Mouse (Mus musculus): ENCODE results near the gene Epha7. TPM values are rescaled to one million over a fixed set of nuclear protein-coding genes. Genes with fewer than 3 reads are reported as not detected.

Gene Epha7
- total and polyA plus RNA-seq, 3 experiments: not detected

DNA sequence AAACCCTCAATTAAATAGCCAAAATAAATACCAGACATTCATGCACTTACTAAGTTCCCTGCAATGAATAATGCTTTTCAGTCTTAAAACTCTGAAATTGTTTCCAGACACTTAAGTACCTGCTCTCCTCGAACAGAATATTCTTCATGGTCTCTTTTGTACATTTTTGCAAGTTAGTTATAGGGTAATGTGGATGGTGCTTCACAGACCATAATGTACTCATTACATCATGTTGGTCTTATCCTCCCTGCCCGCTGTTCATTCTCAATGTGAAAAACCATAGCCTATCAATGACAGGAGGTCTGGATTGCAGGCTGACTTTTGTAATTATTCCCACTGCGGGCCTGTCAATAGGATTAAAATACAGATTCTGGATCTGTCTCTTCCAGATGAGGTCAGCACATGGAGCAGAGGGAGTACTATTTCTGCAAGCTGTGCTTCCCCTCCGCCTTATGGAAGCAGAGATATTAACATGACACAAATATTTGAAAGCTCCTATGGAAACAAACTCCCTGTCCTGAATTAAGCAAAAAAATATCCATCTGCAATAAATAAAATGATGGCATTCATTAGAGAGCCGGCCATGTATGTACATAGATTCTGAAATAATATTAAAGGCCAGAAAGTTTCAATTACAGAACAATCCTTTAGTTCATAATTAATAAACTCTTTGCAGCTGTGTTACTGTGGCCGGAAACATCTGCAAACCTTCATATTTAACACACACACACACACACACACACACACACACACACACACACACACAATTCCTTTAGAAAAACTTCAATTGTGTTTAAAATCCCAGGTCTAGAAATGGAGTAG, 50.1 kb downstream of the Epha7 start:
- Histone ChIP-seq H3K4me1 (ENCODE audit: control insufficient read depth in 1 of 2, insufficient read depth in 2 of 2, low read length in 2 of 2) (no peaks in the 10 kb centered on the region), H3K36me3 (ENCODE audit: control insufficient read depth in 1 of 2, insufficient read depth in 2 of 2, low read length in 2 of 2) (no peaks in the 10 kb centered on the region), H3K9me3 (replicated peaks; ENCODE audit: insufficient read depth, low read length) (no peaks in the 10 kb centered on the region), H3K79me2 (ENCODE audit: control insufficient read depth, insufficient read depth, low read length, poor library complexity) (no peaks in the 10 kb centered on the region), H3K9ac (ENCODE audit: control insufficient read depth, low read depth, low read length, poor library complexity, severe bottlenecking) (no peak overlapping the region), H3K4me3 (ENCODE audit: control insufficient read depth in 1 of 2, insufficient read depth in 1 of 2, low read depth in 2 of 2, low read length in 2 of 2) (no peak overlapping the region), H3K27me3 (ENCODE audit: control insufficient read depth in 1 of 2, insufficient read depth in 2 of 2, low read length in 2 of 2) (no peaks in the 10 kb centered on the region), H3K27ac (ENCODE audit: control insufficient read depth, low read depth, low read length) (no peak overlapping the region)
- DNase-seq (ENCODE audit: low read depth, low spot score): no peak
- no peak for TF ChIP-seq POLR2AphosphoS5 (IDR thresholded peaks at IDR 0.05; ENCODE audit: borderline replicate concordance, low read depth, low read length)
- TF ChIP-seq MYC (IDR thresholded peaks at IDR 0.05; ENCODE audit: low read depth, low read length): no peak
- TF ChIP-seq GATA1 (IDR thresholded peaks at IDR 0.05; ENCODE audit: low read depth, low read length): no peak
- TF ChIP-seq SIN3A (IDR thresholded peaks at IDR 0.05; ENCODE audit: low read length): no peak
- no peak for TF ChIP-seq JUND (IDR thresholded peaks at IDR 0.05; ENCODE audit: low read depth, low read length)
- TF ChIP-seq HCFC1 (IDR thresholded peaks at IDR 0.05; ENCODE audit: low read depth, low read length): no peak
- no peak for TF ChIP-seq TBP (IDR thresholded peaks at IDR 0.05; ENCODE audit: low read depth, low read length)
- TF ChIP-seq MYB (IDR thresholded peaks at IDR 0.05; ENCODE audit: low read depth, low read length): no peak
- no peak for TF ChIP-seq ZKSCAN1 (IDR thresholded peaks at IDR 0.05; ENCODE audit: low read depth, low read length)
- TF ChIP-seq MXI1 (IDR thresholded peaks at IDR 0.05; ENCODE audit: low read depth, low read length): no peak
- no peak for TF ChIP-seq TCF12 (IDR thresholded peaks at IDR 0.05; ENCODE audit: low read depth, low read length)
- no peak for TF ChIP-seq POLR2A (IDR thresholded peaks at IDR 0.05; ENCODE audit: control insufficient read depth in 1 of 2, insufficient read depth in 1 of 2, low read depth in 1 of 2, low read length in 2 of 2, poor library complexity in 1 of 2)
- no peak for TF ChIP-seq ZNF384 (IDR thresholded peaks at IDR 0.05; ENCODE audit: low read depth, low read length)
- TF ChIP-seq MAFK (IDR thresholded peaks at IDR 0.05; ENCODE audit: borderline replicate concordance, low read depth, low read length): no peak
- no peak for TF ChIP-seq E2F4 (IDR thresholded peaks at IDR 0.05; ENCODE audit: borderline replicate concordance, low read depth, low read length)
- no peak for TF ChIP-seq CHD1 (IDR thresholded peaks at IDR 0.05; ENCODE audit: low read depth, low read length)

DNA sequence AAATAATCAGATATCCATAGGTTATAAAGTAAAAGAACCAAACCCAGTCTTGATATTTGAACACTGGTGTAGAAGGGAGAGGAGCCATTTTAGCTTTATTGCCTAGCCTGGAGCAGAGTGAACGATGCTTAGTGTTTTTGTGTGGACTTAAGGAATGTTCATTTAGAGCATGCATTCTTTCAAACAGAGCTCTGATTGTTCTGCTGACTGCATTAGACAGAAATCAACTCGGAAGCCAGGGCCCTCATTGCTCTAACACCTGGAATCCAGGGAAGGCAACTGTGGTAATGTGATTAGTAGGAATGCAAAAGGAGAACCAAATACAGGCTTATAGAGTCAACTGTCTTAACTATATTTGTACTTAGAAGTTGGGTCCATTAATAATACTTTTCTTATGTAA, 53.5 kb downstream of the Epha7 start:
- Histone ChIP-seq H3K36me3 (ENCODE audit: control insufficient read depth in 1 of 2, insufficient read depth in 2 of 2, low read length in 2 of 2) (no peaks in the 10 kb centered on the region), H3K27ac (ENCODE audit: control insufficient read depth, low read depth, low read length) (no peak overlapping the region)
- DNase-seq (ENCODE audit: low read depth, low spot score): no peak

More for the DNA sequence above, 53.5 kb downstream of the Epha7 start:
- TF ChIP-seq POLR2AphosphoS2 (IDR thresholded peaks at IDR 0.05; ENCODE audit: low read length) (no peak), CTCF (IDR thresholded peaks at IDR 0.05 in 2 of 3, conservative IDR thresholded peaks at IDR 0.05 in 1 of 3; ENCODE audit: control insufficient read depth in 1 of 3, insufficient read depth in 1 of 3, low read depth in 2 of 3, low read length in 3 of 3, poor library complexity in 1 of 3, severe bottlenecking in 1 of 3) (no peak), MAZ (IDR thresholded peaks at IDR 0.05; ENCODE audit: low read depth, low read length) (no peak), BHLHE40 (IDR thresholded peaks at IDR 0.05; ENCODE audit: borderline replicate concordance, low read depth, low read length) (no peak), POLR2A (IDR thresholded peaks at IDR 0.05; ENCODE audit: control insufficient read depth in 1 of 2, insufficient read depth in 1 of 2, low read depth in 1 of 2, low read length in 2 of 2, poor library complexity in 1 of 2) (no peak), ELF1 (IDR thresholded peaks at IDR 0.05; ENCODE audit: low read depth, low read length) (no peak), EP300 (IDR thresholded peaks at IDR 0.05; ENCODE audit: low read depth in 1 of 2, low read length in 2 of 2) (no peak), HCFC1 (IDR thresholded peaks at IDR 0.05; ENCODE audit: low read depth, low read length) (no peak), ZC3H11A (IDR thresholded peaks at IDR 0.05; ENCODE audit: low read depth, low read length) (no peak), SIN3A (IDR thresholded peaks at IDR 0.05; ENCODE audit: low read length) (no peak)
- Histone ChIP-seq H3K9me3 (replicated peaks; ENCODE audit: insufficient read depth, low read length) (no peaks in the 10 kb centered on the region), H3K79me2 (ENCODE audit: control insufficient read depth, insufficient read depth, low read length, poor library complexity) (no peaks in the 10 kb centered on the region), H3K4me3 (ENCODE audit: control insufficient read depth in 1 of 2, insufficient read depth in 1 of 2, low read depth in 2 of 2, low read length in 2 of 2) (no peak overlapping the region), H3K4me1 (ENCODE audit: control insufficient read depth in 1 of 2, insufficient read depth in 2 of 2, low read length in 2 of 2) (no peaks in the 10 kb centered on the region), H3K9ac (ENCODE audit: control insufficient read depth, low read depth, low read length, poor library complexity, severe bottlenecking) (no peak overlapping the region), H3K27me3 (ENCODE audit: control insufficient read depth in 1 of 2, insufficient read depth in 2 of 2, low read length in 2 of 2) (no peaks in the 10 kb centered on the region)

Measured in MEL (cell line).